Mouse (Mus musculus) stomach, postnatal 0 days (tissue): Measurements from ENCODE around the gene Necap2.

Source experiments
- CTCF ChIP-seq: IDR thresholded peaks from 2 replicates; pipeline ENCODE4 v1.5.1; 2016; ENCODE audit warnings: antibody characterized with exemption, low read depth, mild to moderate bottlenecking, moderate library complexity
- EP300 ChIP-seq: optimal IDR thresholded peaks from 2 replicates; pipeline ENCODE3; 2016; ENCODE audit warnings: antibody characterized with exemption

GRCm38 (mm10) chr4:141024992-141025391 lies 53.2 kb downstream of the Necap2 start:
- TF ChIP-seq CTCF (no peak), EP300 (no peak)
